Mouse (Mus musculus) forebrain, postnatal 0 days (tissue): ENCODE results near the gene Cxcl3. TPM values are rescaled to one million over a fixed set of nuclear protein-coding genes. Genes with fewer than 3 reads are reported as not detected.

Source experiments
- ATAC-seq: fragments of 200-750 bp; cut with Nextera tagmentation; 2 replicates; pipeline ENCODE4 v1.8.0; 2017; ENCODE audit warnings: mild to moderate bottlenecking, moderate library complexity
- DNase-seq: peaks from one replicate; pipeline ENCODE4 v3.0.0-alpha.2; 2015
- H3K27ac ChIP-seq: fragments of 300-500 bp; sonication (generic); 2 replicates; pipeline ENCODE4 v1.5.1; 2014; ENCODE audit warnings: low read depth, mild to moderate bottlenecking, antibody characterized with exemption, low read length, moderate library complexity, mixed read lengths
- H3K27me3 ChIP-seq: fragments of 300-500 bp; sonication (generic); 2 replicates; pipeline ENCODE4 v1.6.1; 2014; ENCODE audit warnings: mild to moderate bottlenecking, low read length, mixed read lengths; ENCODE audit not compliant: insufficient read depth
- H3K36me3 ChIP-seq: fragments of 300-500 bp; sonication (generic); 2 replicates; pipeline ENCODE4 v1.6.1; 2014; ENCODE audit warnings: mild to moderate bottlenecking, moderate library complexity; ENCODE audit not compliant: insufficient read depth
- H3K4me1 ChIP-seq: fragments of 300-500 bp; sonication (generic); 2 replicates; pipeline ENCODE4 v1.6.1; 2014; ENCODE audit warnings: antibody characterized with exemption; ENCODE audit not compliant: insufficient read depth
- H3K4me2 ChIP-seq: fragments of 300-500 bp; sonication (generic); 2 replicates; pipeline ENCODE4 v1.6.1; 2014; ENCODE audit warnings: low read depth, mild to moderate bottlenecking, moderate library complexity
- H3K4me3 ChIP-seq: fragments of 300-500 bp; sonication (generic); 2 replicates; pipeline ENCODE4 v1.5.1; 2014; ENCODE audit warnings: low read depth, low read length, mixed read lengths
- H3K9ac ChIP-seq: fragments of 300-500 bp; sonication (generic); 2 replicates; pipeline ENCODE4 v1.6.1; 2014; ENCODE audit warnings: mild to moderate bottlenecking
- H3K9me3 ChIP-seq: fragments of 300-500 bp; sonication (generic); 2 replicates; pipeline ENCODE4 v1.6.1; 2016; ENCODE audit warnings: low read length
- CTCF ChIP-seq: sonication (generic); IDR thresholded peaks from 2 replicates; pipeline ENCODE4 v1.5.1; 2016; ENCODE audit warnings: antibody characterized with exemption, control low read depth, low read depth
- WGBS: fragments of 180-500 bp; shearing (Covaris S2); extraction: QIAGEN DNeasy Blood & Tissue Kit; methylation state at CpG from one replicate; pipeline ENCODE4 v1.1.7; 2014; 5-methylcytosine and 5-hydroxymethylcytosine counted together
- microRNA-seq, 2 experiments: library from miRNA; unstranded; fragments of <30 nt; microRNA quantifications; one replicate each; pipeline ENCODE4; 2016
- polyA plus RNA-seq: library from polyadenylated mRNA; unstranded; fragments of >200 nt; fragmentation: Nextera tagmentation; extraction: Ambion mirVana; gene quantifications from 2 replicates; pipeline ENCODE4 v1.2.1, GENCODE M21; 2015
- total RNA-seq: library from RNA; depleted of rRNA; stranded (reverse); fragments of >200 nt; gene quantifications from 2 replicates; pipeline ENCODE4 v1.2.3, GENCODE M21; 2014; rRNA removed

Cxcl3 gene
- total and polyA plus RNA-seq, 2 experiments from 2014 or later = not detected

- H3K9ac ChIP-seq = no peak overlapping the region
- no peak overlapping the region for H3K4me2 ChIP-seq
- DNase-seq (no peak), ATAC-seq (no peak)
- H3K36me3 ChIP-seq = no peaks in the 10 kb centered on the region
- TF ChIP-seq CTCF = no peak
- no peak overlapping the region for H3K4me3 ChIP-seq
- H3K27me3 ChIP-seq = no peaks in the 10 kb centered on the region
- H3K9me3 ChIP-seq = no peaks in the 10 kb centered on the region
- WGBS = 78% methylated on average over 11 of the region's 11 CpGs
- no peak overlapping the region for H3K27ac ChIP-seq
- H3K4me1 ChIP-seq = no peaks in the 10 kb centered on the region
Observed at GRCm38 (mm10) chr5:90832145-90832767, 46.4 kb downstream of the Cxcl3 start.

GRCm38 (mm10) chr5:90832768-90833388 is 47.0 kb downstream of the Cxcl3 start:
- Histone ChIP-seq H3K9ac (no peak overlapping the region), H3K4me1 (no peaks in the 10 kb centered on the region), H3K9me3 (no peaks in the 10 kb centered on the region), H3K4me2 (no peak overlapping the region), H3K27me3 (no peaks in the 10 kb centered on the region), H3K4me3 (no peak overlapping the region), H3K36me3 (no peaks in the 10 kb centered on the region), H3K27ac (no peak overlapping the region)
- no peak for TF ChIP-seq CTCF
- WGBS = 88% methylated on average over 8 of the region's 8 CpGs
- ATAC-seq (no peak), DNase-seq (no peak)

- ATAC-seq = no peak
Observed at GRCm38 (mm10) chr5:90834436-90834835, 48.5 kb downstream of the Cxcl3 start.

GRCm38 (mm10) chr5:90838582-90838981 is 52.7 kb downstream of the Cxcl3 start:
- no peaks in the 10 kb centered on the region for H3K9me3 ChIP-seq
- no peak overlapping the region for H3K9ac ChIP-seq
- no peaks in the 10 kb centered on the region for H3K27me3 ChIP-seq
- no peaks in the 10 kb centered on the region for H3K4me1 ChIP-seq
- WGBS = 82% methylated on average over 5 of the region's 5 CpGs
- no peaks in the 10 kb centered on the region for H3K36me3 ChIP-seq
- no peak for ATAC-seq
- H3K4me3 ChIP-seq = no peak overlapping the region
- DNase-seq = no peak
- no peak for TF ChIP-seq CTCF
- no peak overlapping the region for H3K27ac ChIP-seq
- no peak overlapping the region for H3K4me2 ChIP-seq

More at GRCm38 (mm10) chr5:90834436-90834835, 48.5 kb downstream of the Cxcl3 start:
- WGBS = 88% methylated on average over 4 of the region's 4 CpGs
- H3K4me3 ChIP-seq = no peak overlapping the region
- no peak overlapping the region for H3K27ac ChIP-seq
- no peak for TF ChIP-seq CTCF
- H3K4me2 ChIP-seq = no peak overlapping the region
- H3K27me3 ChIP-seq = no peaks in the 10 kb centered on the region
- DNase-seq = no peak
- H3K9me3 ChIP-seq = no peaks in the 10 kb centered on the region
- H3K4me1 ChIP-seq = no peaks in the 10 kb centered on the region
- no peaks in the 10 kb centered on the region for H3K36me3 ChIP-seq
- H3K9ac ChIP-seq = no peak overlapping the region

Small RNA genes lying within 50 kb of the gene (microRNA-seq; reads per million reads assigned to microRNA genes)
- gene Gm24322 = 0 reads per million in 2 experiments

Other genes starting within 250 kb of the Cxcl3 start
- gene 5830473C10Rik, start 225.0 kb upstream of the Cxcl3 start, total RNA-seq = 0.10 and 0.69 TPM in 2 replicates
- gene 5830473C10Rik, start 225.0 kb upstream of the Cxcl3 start, polyA plus RNA-seq = 0.28 and 0.29 TPM in 2 replicates
- gene Rassf6, start 145.4 kb upstream of the Cxcl3 start, total RNA-seq = 0.76 and 1.5 TPM in 2 replicates
- 0.68 and 1.2 TPM in 2 replicates for gene Rassf6, start 145.4 kb upstream of the Cxcl3 start, polyA plus RNA-seq
- 0.08 and 0.14 TPM in 2 replicates for gene Cxcl5, start 26.7 kb upstream of the Cxcl3 start, total RNA-seq
- 0.08 and 0.30 TPM in 2 replicates for gene Cxcl5, start 26.7 kb upstream of the Cxcl3 start, polyA plus RNA-seq
- gene Ppbp, start 17.6 kb upstream of the Cxcl3 start, total RNA-seq = 0.23 and 0.43 TPM in 2 replicates
- 0.21 and 0.28 TPM in 2 replicates for gene Ppbp, start 17.6 kb upstream of the Cxcl3 start, polyA plus RNA-seq
- gene Pf4, start 13.7 kb upstream of the Cxcl3 start, total RNA-seq = 37.1 and 45.7 TPM in 2 replicates
- 61.0 and 76.8 TPM in 2 replicates for gene Pf4, start 13.7 kb upstream of the Cxcl3 start, polyA plus RNA-seq
- not detected in 2 replicates for gene Cxcl15, start 8.4 kb downstream of the Cxcl3 start, total RNA-seq
- not detected in 2 replicates for gene Cxcl15, start 8.4 kb downstream of the Cxcl3 start, polyA plus RNA-seq
- gene Cxcl1, start 105.1 kb downstream of the Cxcl3 start, total RNA-seq = not detected in 2 replicates
- 0.25 and 0.48 TPM in 2 replicates for gene Cxcl1, start 105.1 kb downstream of the Cxcl3 start, polyA plus RNA-seq
- gene Cxcl2, start 117.8 kb downstream of the Cxcl3 start, total RNA-seq = not detected in 2 replicates
- not detected in 2 replicates for gene Cxcl2, start 117.8 kb downstream of the Cxcl3 start, polyA plus RNA-seq
- gene Mthfd2l, start 145.0 kb downstream of the Cxcl3 start, total RNA-seq = 74.5 and 76.1 TPM in 2 replicates
- gene Mthfd2l, start 145.0 kb downstream of the Cxcl3 start, polyA plus RNA-seq = 43.3 and 46.6 TPM in 2 replicates
- 0.46 and 0.52 TPM in 2 replicates for gene Epgn, start 241.4 kb downstream of the Cxcl3 start, total RNA-seq
- 0.08 TPM in 2 replicates for gene Epgn, start 241.4 kb downstream of the Cxcl3 start, polyA plus RNA-seq